Mouse (Mus musculus) forebrain, postnatal 0 days (tissue): Measurements from ENCODE around the gene Olfr812. TPM values are rescaled to one million over a fixed set of nuclear protein-coding genes. Genes with fewer than 3 reads are reported as not detected.
"Not testable (repeated sequence)": the region's sequence is repeated elsewhere in the genome, so short reads cannot be mapped to it uniquely, and the experiment has no call there.

ENCODE experiments used
- ATAC-seq: fragments of 200-750 bp; cut with Nextera tagmentation; 2 replicates; pipeline ENCODE4 v1.8.0; 2017; ENCODE audit warnings: mild to moderate bottlenecking, moderate library complexity
- DNase-seq: peaks from one replicate; pipeline ENCODE4 v3.0.0-alpha.2; 2015
- H3K27ac ChIP-seq: fragments of 300-500 bp; sonication (generic); 2 replicates; pipeline ENCODE4 v1.5.1; 2014; ENCODE audit warnings: low read depth, mild to moderate bottlenecking, antibody characterized with exemption, low read length, moderate library complexity, mixed read lengths
- H3K27me3 ChIP-seq: fragments of 300-500 bp; sonication (generic); 2 replicates; pipeline ENCODE4 v1.6.1; 2014; ENCODE audit warnings: mild to moderate bottlenecking, low read length, mixed read lengths; ENCODE audit not compliant: insufficient read depth
- H3K36me3 ChIP-seq: fragments of 300-500 bp; sonication (generic); 2 replicates; pipeline ENCODE4 v1.6.1; 2014; ENCODE audit warnings: mild to moderate bottlenecking, moderate library complexity; ENCODE audit not compliant: insufficient read depth
- H3K4me1 ChIP-seq: fragments of 300-500 bp; sonication (generic); 2 replicates; pipeline ENCODE4 v1.6.1; 2014; ENCODE audit warnings: antibody characterized with exemption; ENCODE audit not compliant: insufficient read depth
- H3K4me2 ChIP-seq: fragments of 300-500 bp; sonication (generic); 2 replicates; pipeline ENCODE4 v1.6.1; 2014; ENCODE audit warnings: low read depth, mild to moderate bottlenecking, moderate library complexity
- H3K4me3 ChIP-seq: fragments of 300-500 bp; sonication (generic); 2 replicates; pipeline ENCODE4 v1.5.1; 2014; ENCODE audit warnings: low read depth, low read length, mixed read lengths
- H3K9ac ChIP-seq: fragments of 300-500 bp; sonication (generic); 2 replicates; pipeline ENCODE4 v1.6.1; 2014; ENCODE audit warnings: mild to moderate bottlenecking
- H3K9me3 ChIP-seq: fragments of 300-500 bp; sonication (generic); 2 replicates; pipeline ENCODE4 v1.6.1; 2016; ENCODE audit warnings: low read length
- CTCF ChIP-seq: sonication (generic); IDR thresholded peaks from 2 replicates; pipeline ENCODE4 v1.5.1; 2016; ENCODE audit warnings: antibody characterized with exemption, control low read depth, low read depth
- WGBS: fragments of 180-500 bp; shearing (Covaris S2); extraction: QIAGEN DNeasy Blood & Tissue Kit; methylation state at CpG from one replicate; pipeline ENCODE4 v1.1.7; 2014; 5-methylcytosine and 5-hydroxymethylcytosine counted together
- polyA plus RNA-seq: library from polyadenylated mRNA; unstranded; fragments of >200 nt; fragmentation: Nextera tagmentation; extraction: Ambion mirVana; gene quantifications from 2 replicates; pipeline ENCODE4 v1.2.1, GENCODE M21; 2015
- total RNA-seq: library from RNA; depleted of rRNA; stranded (reverse); fragments of >200 nt; gene quantifications from 2 replicates; pipeline ENCODE4 v1.2.3, GENCODE M21; 2014; rRNA removed

Gene Olfr812
- total RNA-seq (not detected in 2 replicates), polyA plus RNA-seq (not detected in 2 replicates)

DNA sequence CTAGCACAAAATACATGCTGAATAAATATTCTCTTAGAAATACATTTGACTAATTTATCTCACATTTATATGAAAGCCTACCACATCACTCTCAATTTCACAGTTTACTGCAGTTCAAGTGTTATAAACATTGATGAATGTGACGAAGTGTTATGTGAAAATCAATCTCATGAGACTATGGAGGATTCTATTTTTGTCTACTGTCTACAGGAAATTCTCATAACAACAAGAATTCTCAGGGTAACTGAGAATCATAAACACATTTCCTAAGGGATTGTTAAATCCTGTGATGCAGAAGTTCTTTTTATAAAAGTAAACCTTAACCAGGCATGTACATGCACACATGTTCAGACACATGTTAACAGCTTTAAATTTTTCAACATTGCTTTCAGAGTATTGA, at the start of gene Olfr812:
TSS of gene Olfr812 (minus strand) at position 101 of the 400 bp plus-strand sequence.
- H3K4me2 ChIP-seq = no peak within 1 kb of the TSS
- peak; percentile 1 for DNase-seq
- no peaks in the 10 kb centered on the region for H3K27me3 ChIP-seq
- no peak within 1 kb of the TSS for H3K9ac ChIP-seq
- no peak for ATAC-seq
- TF ChIP-seq CTCF = no peak
- 68% methylated on average over 1 of the region's 1 CpGs for WGBS
- H3K4me3 ChIP-seq = no peak within 1 kb of the TSS
- H3K9me3 ChIP-seq = no peaks in the 10 kb centered on the region
- H3K27ac ChIP-seq = no peak within 1 kb of the TSS
- no peaks in the 10 kb centered on the region for H3K36me3 ChIP-seq
- H3K4me1 ChIP-seq = no peaks in the 10 kb centered on the region

DNA sequence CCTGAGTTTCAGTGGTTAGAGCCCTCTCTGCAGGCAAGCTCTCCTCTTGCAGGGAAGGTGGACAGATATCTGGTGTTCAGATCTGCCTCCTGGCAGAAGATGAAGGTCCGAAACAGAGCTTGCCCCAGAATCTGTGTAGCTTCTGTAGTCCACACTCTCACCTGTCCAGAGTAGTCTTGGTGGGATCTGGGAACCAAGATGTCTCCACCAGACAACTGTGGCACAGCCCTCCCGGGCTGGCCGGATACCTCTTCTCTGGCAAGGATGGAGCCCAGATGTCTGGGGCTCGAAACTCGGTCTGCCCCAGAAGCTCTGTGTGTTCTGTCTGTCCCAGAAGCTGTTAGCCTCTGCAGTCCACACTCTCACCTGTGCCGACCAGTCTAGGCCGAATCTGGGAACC, 40.0 kb upstream of the Olfr812 start:
- H3K36me3 ChIP-seq = no peaks in the 10 kb centered on the region
- ATAC-seq (no peak), DNase-seq (no peak)
- H3K27me3 ChIP-seq = no peaks in the 10 kb centered on the region
- no peaks in the 10 kb centered on the region for H3K4me1 ChIP-seq
- TF ChIP-seq CTCF = no peak
- H3K9ac ChIP-seq = no peak overlapping the region
- no peak overlapping the region for H3K4me3 ChIP-seq
- H3K4me2 ChIP-seq = no peak overlapping the region
- no peaks in the 10 kb centered on the region for H3K9me3 ChIP-seq
- H3K27ac ChIP-seq = no peak overlapping the region
- 93% methylated on average over 7 of the region's 7 CpGs for WGBS

DNA sequence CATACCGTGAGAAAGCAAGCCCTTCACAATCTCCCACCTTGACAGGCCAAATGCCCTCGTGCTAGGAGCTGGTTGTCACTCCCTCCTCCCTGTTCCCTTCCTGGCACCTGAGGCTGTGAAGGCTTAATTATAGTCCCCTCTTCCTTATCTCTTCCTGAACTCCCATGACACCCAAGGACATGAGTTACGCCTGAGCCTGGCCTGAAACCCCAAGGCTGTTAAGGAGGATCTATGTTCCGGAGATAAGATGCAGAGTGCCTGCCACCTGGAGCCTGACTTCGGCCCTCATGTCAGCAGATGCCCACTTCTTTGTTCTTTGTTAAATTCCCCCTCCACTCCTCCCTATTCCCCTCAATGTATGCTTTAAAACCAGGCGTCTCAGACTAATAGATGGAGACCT, 39.6 kb upstream of the Olfr812 start:
- H3K4me2 ChIP-seq, DNase-seq, H3K27ac ChIP-seq, H3K27me3 ChIP-seq, H3K36me3 ChIP-seq, H3K4me3 ChIP-seq, H3K9ac ChIP-seq, H3K4me1 ChIP-seq, H3K9me3 ChIP-seq, ATAC-seq: not testable (repeated sequence)
- WGBS = 85% methylated on average over 6 of the region's 6 CpGs

DNA sequence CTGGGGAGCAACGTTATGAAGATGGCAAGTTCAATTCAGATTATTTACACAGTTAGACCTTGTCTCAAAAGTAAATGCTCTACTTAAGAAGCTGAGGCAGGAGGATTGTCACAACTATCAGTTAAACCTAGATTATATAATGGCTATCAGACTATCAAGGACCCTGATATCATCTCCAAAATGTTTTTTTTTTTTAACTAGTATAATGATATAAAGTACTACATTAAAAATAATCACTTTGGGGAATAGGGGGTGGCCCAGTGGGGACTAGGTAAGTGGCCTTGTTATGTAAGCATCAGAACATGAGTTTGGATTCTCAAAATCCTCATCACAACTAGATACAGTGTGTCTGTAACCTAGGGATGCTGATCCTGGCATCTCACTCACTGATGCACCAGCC, 33.9 kb upstream of the Olfr812 start, which contains the start of gene Olfr814:
TSS of gene Olfr814 (minus strand) at position 101 of the 400 bp plus-strand sequence.
- H3K9me3 ChIP-seq, H3K4me1 ChIP-seq, DNase-seq, H3K27me3 ChIP-seq, H3K4me3 ChIP-seq, ATAC-seq, H3K4me2 ChIP-seq, H3K36me3 ChIP-seq, H3K9ac ChIP-seq, H3K27ac ChIP-seq: not testable (repeated sequence)
- WGBS = no CpG with 5 or more reads among the region's 1 CpGs

DNA sequence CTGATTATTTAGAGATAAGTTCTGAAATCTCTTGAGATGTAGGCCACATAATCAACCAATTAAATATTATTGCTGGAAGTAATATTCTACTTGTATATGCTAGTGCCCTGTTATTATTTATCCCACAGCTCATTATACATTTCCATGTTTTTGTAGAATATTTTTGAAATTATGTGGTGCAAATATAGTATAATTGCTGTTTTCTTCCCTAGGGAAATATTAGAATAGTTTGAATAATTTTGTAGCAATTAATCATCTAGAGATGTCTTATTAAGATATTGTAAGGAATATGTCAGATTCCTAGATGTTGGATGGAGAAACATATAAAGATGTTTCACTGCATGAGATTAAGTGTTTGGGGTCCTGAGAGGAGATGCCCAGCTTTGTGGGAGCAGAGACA, 9.2 kb upstream of the Olfr812 start, which contains the start of gene Olfr813:
TSS of gene Olfr813 (plus strand) at position 301 of the 400 bp plus-strand sequence.
- no peak for ATAC-seq
- no peaks in the 10 kb centered on the region for H3K4me1 ChIP-seq
- no peak within 1 kb of the TSS for H3K4me2 ChIP-seq
- H3K9me3 ChIP-seq = no peaks in the 10 kb centered on the region
- no peaks in the 10 kb centered on the region for H3K27me3 ChIP-seq
- TF ChIP-seq CTCF = no peak
- H3K36me3 ChIP-seq = no peaks in the 10 kb centered on the region
- H3K4me3 ChIP-seq = no peak within 1 kb of the TSS
- no peak within 1 kb of the TSS for H3K27ac ChIP-seq
- DNase-seq = no peak
- H3K9ac ChIP-seq = no peak within 1 kb of the TSS

DNA sequence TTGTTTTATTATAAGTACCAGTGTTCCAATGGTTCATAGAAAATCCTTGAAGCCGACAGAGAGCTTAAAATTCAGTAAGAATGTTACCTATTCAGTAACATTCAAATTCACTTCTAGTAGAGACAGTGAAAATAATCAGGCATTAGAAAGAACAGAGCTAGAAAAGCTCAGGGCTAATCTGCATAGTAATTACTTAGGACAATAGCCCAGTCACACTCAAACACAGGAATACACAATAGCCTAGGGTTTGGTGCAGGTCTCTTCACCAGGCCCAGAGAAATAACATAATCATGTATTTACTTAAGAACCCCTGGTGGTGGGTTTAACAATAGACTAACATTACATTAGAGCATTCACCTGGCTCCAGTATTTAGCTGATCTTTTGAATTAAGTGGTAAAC, 1.4 kb upstream of the Olfr812 start:
- WGBS = 22% methylated on average over 1 of the region's 1 CpGs
- no peak overlapping the region for H3K4me2 ChIP-seq
- H3K9me3 ChIP-seq = no peaks in the 10 kb centered on the region
- H3K4me3 ChIP-seq = no peak overlapping the region
- H3K27me3 ChIP-seq = no peaks in the 10 kb centered on the region
- no peaks in the 10 kb centered on the region for H3K36me3 ChIP-seq
- no peak for DNase-seq
- no peak for TF ChIP-seq CTCF
- no peak overlapping the region for H3K9ac ChIP-seq
- no peak overlapping the region for H3K27ac ChIP-seq
- ATAC-seq = no peak
- H3K4me1 ChIP-seq = no peaks in the 10 kb centered on the region

DNA sequence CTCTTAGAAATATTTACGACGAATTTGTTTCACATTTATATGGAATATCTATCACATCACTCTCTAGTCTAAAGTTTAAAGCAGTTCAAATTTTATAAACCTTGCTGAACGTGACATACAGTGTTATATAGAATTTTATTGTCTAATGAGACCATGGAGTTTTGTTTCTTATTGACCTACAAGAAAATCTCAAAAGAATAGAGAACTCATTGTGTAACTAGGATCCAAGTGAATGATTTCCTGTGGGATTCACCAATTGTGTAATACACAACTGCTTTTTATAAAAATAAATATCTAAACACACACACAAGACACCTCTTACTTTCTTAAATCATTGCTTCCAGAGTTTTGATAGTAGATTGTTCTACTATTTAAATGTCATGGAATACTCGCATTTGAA, 41.6 kb downstream of the Olfr812 start, which contains the start of gene Olfr811:
TSS of gene Olfr811 (minus strand) at position 101 of the 400 bp plus-strand sequence.
- no peak for ATAC-seq
- no peak for TF ChIP-seq CTCF
- Histone ChIP-seq H3K4me2 (no peak within 1 kb of the TSS), H3K36me3 (no peaks in the 10 kb centered on the region), H3K27me3 (no peaks in the 10 kb centered on the region), H3K9ac (no peak within 1 kb of the TSS), H3K27ac (no peak within 1 kb of the TSS), H3K9me3 (no peaks in the 10 kb centered on the region), H3K4me3 (no peak within 1 kb of the TSS), H3K4me1 (no peaks in the 10 kb centered on the region)
- 86% methylated on average over 4 of the region's 4 CpGs for WGBS
- DNase-seq = no peak

DNA sequence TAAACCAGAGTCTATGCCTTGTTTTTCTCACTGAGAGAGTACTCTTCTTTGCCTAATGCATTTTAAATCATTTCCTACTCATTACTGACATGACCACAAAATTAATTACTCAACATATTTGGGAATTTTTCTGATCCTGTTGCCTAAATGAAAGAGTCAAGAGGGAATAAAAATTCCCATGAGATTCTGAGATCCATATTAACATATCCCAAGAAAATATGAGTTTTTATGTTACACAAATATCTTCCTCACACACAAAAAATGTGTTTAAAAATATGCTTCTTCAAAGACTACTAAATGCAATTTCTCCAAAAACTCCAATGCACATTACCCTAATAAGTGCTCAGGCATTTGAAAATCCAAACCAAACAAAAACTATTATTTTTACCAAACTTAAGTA, 51.1 kb downstream of the Olfr812 start, which contains the start of gene Olfr810:
TSS of gene Olfr810 (minus strand) at position 101 of the 400 bp plus-strand sequence.
- Histone ChIP-seq H3K9me3 (no peaks in the 10 kb centered on the region), H3K9ac (no peak within 1 kb of the TSS), H3K4me1 (no peaks in the 10 kb centered on the region), H3K27ac (no peak within 1 kb of the TSS), H3K36me3 (no peaks in the 10 kb centered on the region), H3K27me3 (no peaks in the 10 kb centered on the region), H3K4me2 (no peak within 1 kb of the TSS), H3K4me3 (no peak within 1 kb of the TSS)
- no peak for ATAC-seq
- no peak for DNase-seq
- TF ChIP-seq CTCF = no peak

Other genes starting within 250 kb of the Olfr812 start
- gene Olfr796, start 233.5 kb downstream of the Olfr812 start, total RNA-seq = not detected in 2 replicates
- gene Olfr796, start 233.5 kb downstream of the Olfr812 start, polyA plus RNA-seq = not detected in 2 replicates
- gene Olfr798, start 218.2 kb downstream of the Olfr812 start, total RNA-seq = not detected in 2 replicates
- not detected in 2 replicates for gene Olfr798, start 218.2 kb downstream of the Olfr812 start, polyA plus RNA-seq
- not detected in 2 replicates for gene Olfr799, start 208.6 kb downstream of the Olfr812 start, total RNA-seq
- not detected in 2 replicates for gene Olfr799, start 208.6 kb downstream of the Olfr812 start, polyA plus RNA-seq
- 0.31 TPM in 1 of 2 replicates, not detected in the other for gene Olfr800, start 188.4 kb downstream of the Olfr812 start, total RNA-seq
- not detected in 2 replicates for gene Olfr800, start 188.4 kb downstream of the Olfr812 start, polyA plus RNA-seq
- not detected in 2 replicates for gene Olfr801, start 172.2 kb downstream of the Olfr812 start, total RNA-seq
- gene Olfr801, start 172.2 kb downstream of the Olfr812 start, polyA plus RNA-seq = not detected in 2 replicates
- gene Olfr802, start 157.9 kb downstream of the Olfr812 start, total RNA-seq = not detected in 2 replicates
- 0.06 TPM in 1 of 2 replicates, not detected in the other for gene Olfr802, start 157.9 kb downstream of the Olfr812 start, polyA plus RNA-seq
- gene Olfr803, start 151.8 kb downstream of the Olfr812 start, total RNA-seq = not detected in 2 replicates
- not detected in 2 replicates for gene Olfr803, start 151.8 kb downstream of the Olfr812 start, polyA plus RNA-seq
- gene Olfr804, start 142.9 kb downstream of the Olfr812 start, total RNA-seq = not detected in 2 replicates
- not detected in 2 replicates for gene Olfr804, start 142.9 kb downstream of the Olfr812 start, polyA plus RNA-seq
- gene Olfr805, start 116.7 kb downstream of the Olfr812 start, total RNA-seq = not detected in 2 replicates
- gene Olfr805, start 116.7 kb downstream of the Olfr812 start, polyA plus RNA-seq = not detected in 2 replicates
- not detected in 2 replicates for gene Olfr806, start 104.2 kb downstream of the Olfr812 start, total RNA-seq
- not detected in 2 replicates for gene Olfr806, start 104.2 kb downstream of the Olfr812 start, polyA plus RNA-seq
- gene Olfr807, start 88.3 kb downstream of the Olfr812 start, total RNA-seq = not detected in 2 replicates
- gene Olfr807, start 88.3 kb downstream of the Olfr812 start, polyA plus RNA-seq = not detected in 2 replicates
- gene Olfr808, start 80.6 kb downstream of the Olfr812 start, total RNA-seq = not detected in 2 replicates
- gene Olfr808, start 80.6 kb downstream of the Olfr812 start, polyA plus RNA-seq = not detected in 2 replicates
- gene Olfr809, start 71.5 kb downstream of the Olfr812 start, total RNA-seq = not detected in 2 replicates
- gene Olfr809, start 71.5 kb downstream of the Olfr812 start, polyA plus RNA-seq = not detected in 2 replicates
- not detected in 2 replicates for gene Olfr810, start 51.2 kb downstream of the Olfr812 start, total RNA-seq
- gene Olfr810, start 51.2 kb downstream of the Olfr812 start, polyA plus RNA-seq = not detected in 2 replicates
- gene Olfr811, start 41.7 kb downstream of the Olfr812 start, total RNA-seq = not detected in 2 replicates
- not detected in 2 replicates for gene Olfr811, start 41.7 kb downstream of the Olfr812 start, polyA plus RNA-seq
- not detected in 2 replicates for gene Olfr813, start 9.3 kb upstream of the Olfr812 start, total RNA-seq
- not detected in 2 replicates for gene Olfr813, start 9.3 kb upstream of the Olfr812 start, polyA plus RNA-seq
- gene Olfr814, start 33.8 kb upstream of the Olfr812 start, total RNA-seq = not detected in 2 replicates
- not detected in 2 replicates for gene Olfr814, start 33.8 kb upstream of the Olfr812 start, polyA plus RNA-seq
- not detected in 2 replicates for gene Olfr815, start 59.8 kb upstream of the Olfr812 start, total RNA-seq
- not detected in 2 replicates for gene Olfr815, start 59.8 kb upstream of the Olfr812 start, polyA plus RNA-seq
- not detected in 2 replicates for gene Olfr816, start 69.5 kb upstream of the Olfr812 start, total RNA-seq
- gene Olfr816, start 69.5 kb upstream of the Olfr812 start, polyA plus RNA-seq = not detected in 2 replicates
- not detected in 2 replicates for gene Olfr818, start 103.0 kb upstream of the Olfr812 start, total RNA-seq
- gene Olfr818, start 103.0 kb upstream of the Olfr812 start, polyA plus RNA-seq = not detected in 2 replicates
- not detected in 2 replicates for gene Olfr819, start 121.2 kb upstream of the Olfr812 start, total RNA-seq
- not detected in 2 replicates for gene Olfr819, start 121.2 kb upstream of the Olfr812 start, polyA plus RNA-seq
- not detected in 2 replicates for gene Olfr247, start 130.0 kb upstream of the Olfr812 start, total RNA-seq
- gene Olfr247, start 130.0 kb upstream of the Olfr812 start, polyA plus RNA-seq = not detected in 2 replicates
- gene Gm10310, start 139.0 kb upstream of the Olfr812 start, total RNA-seq = not detected in 2 replicates
- not detected in 2 replicates for gene Gm10310, start 139.0 kb upstream of the Olfr812 start, polyA plus RNA-seq
- not detected in 2 replicates for gene Olfr820, start 166.5 kb upstream of the Olfr812 start, total RNA-seq
- not detected in 2 replicates for gene Olfr820, start 166.5 kb upstream of the Olfr812 start, polyA plus RNA-seq
- gene Olfr821, start 184.3 kb upstream of the Olfr812 start, total RNA-seq = not detected in 2 replicates
- gene Olfr821, start 184.3 kb upstream of the Olfr812 start, polyA plus RNA-seq = not detected in 2 replicates
- gene Olfr822, start 225.1 kb upstream of the Olfr812 start, total RNA-seq = not detected in 2 replicates
- not detected in 2 replicates for gene Olfr822, start 225.1 kb upstream of the Olfr812 start, polyA plus RNA-seq